Mouse (Mus musculus) intestine, postnatal 0 days (tissue): ENCODE measurements at regions not wholly inside any gene's neighbourhood (a gene's known extent, or its start where the extent isn't known, plus 50 kb on each side); places are given as distances from the start of the nearest gene placed in this dataset.

Source experiments
- ATAC-seq: fragments of 200-750 bp; cut with Nextera tagmentation; 2 replicates; pipeline ENCODE4 v1.8.0; 2017; ENCODE audit warnings: mild to moderate bottlenecking, moderate TSS enrichment, moderate library complexity
- H3K27ac ChIP-seq: fragments of 300-500 bp; sonication (generic); 2 replicates; pipeline ENCODE4 v1.5.1; 2014; ENCODE audit warnings: mild to moderate bottlenecking, low read depth, low read length, moderate library complexity
- H3K27me3 ChIP-seq: fragments of 300-500 bp; sonication (generic); replicated peaks from 2 replicates; pipeline ENCODE4 v1.6.1; 2014; ENCODE audit warnings: low read length, mixed read lengths; ENCODE audit not compliant: control insufficient read depth, insufficient read depth
- H3K36me3 ChIP-seq: fragments of 300-500 bp; sonication (generic); 2 replicates; pipeline ENCODE4 v1.6.1; 2014; ENCODE audit warnings: mild to moderate bottlenecking, moderate library complexity; ENCODE audit not compliant: control insufficient read depth, insufficient read depth
- H3K4me1 ChIP-seq: fragments of 300-500 bp; sonication (generic); replicated peaks from 2 replicates; pipeline ENCODE4 v1.6.1; 2014; ENCODE audit warnings: antibody characterized with exemption, low read length, mixed read lengths; ENCODE audit not compliant: control insufficient read depth, insufficient read depth
- H3K4me2 ChIP-seq: fragments of 300-500 bp; sonication (generic); replicated peaks from 2 replicates; pipeline ENCODE4 v1.6.1; 2014; ENCODE audit warnings: low read depth, mild to moderate bottlenecking, moderate library complexity
- H3K4me3 ChIP-seq: fragments of 300-500 bp; sonication (generic); 2 replicates; pipeline ENCODE4 v1.5.1; 2014; ENCODE audit warnings: low read depth, low read length
- H3K9ac ChIP-seq: fragments of 300-500 bp; sonication (generic); 2 replicates; pipeline ENCODE4 v1.6.1; 2014; ENCODE audit warnings: mild to moderate bottlenecking, low read depth, low read length
- H3K9me3 ChIP-seq: fragments of 300-500 bp; sonication (generic); 2 replicates; pipeline ENCODE4 v1.6.1; 2016; ENCODE audit warnings: mixed run types; ENCODE audit not compliant: control insufficient read depth
- CTCF ChIP-seq: sonication (generic); IDR thresholded peaks from 2 replicates; pipeline ENCODE4 v1.5.1; 2016; ENCODE audit warnings: low read depth, mild to moderate bottlenecking, control low read depth, antibody characterized with exemption, moderate library complexity
- WGBS: fragments of 180-500 bp; shearing (Covaris S2); extraction: QIAGEN DNeasy Blood & Tissue Kit; methylation state at CpG from one replicate; pipeline ENCODE4 v1.1.7; 2014; 5-methylcytosine and 5-hydroxymethylcytosine counted together

- no peaks in the 10 kb centered on the region for H3K9me3 ChIP-seq
- no peak overlapping the region for H3K9ac ChIP-seq
- no peak overlapping the region for H3K27ac ChIP-seq
- H3K4me1 ChIP-seq = no peaks in the 10 kb centered on the region
- no peak for TF ChIP-seq CTCF
- no peak for ATAC-seq
- H3K4me3 ChIP-seq = no peak overlapping the region
- H3K27me3 ChIP-seq = no peaks in the 10 kb centered on the region
- WGBS = 90% methylated on average over 12 of the region's 12 CpGs
- no peaks in the 10 kb centered on the region for H3K36me3 ChIP-seq
- no peak overlapping the region for H3K4me2 ChIP-seq
Observed at GRCm38 (mm10) chr10:96831071-96831470, 214.3 kb downstream of the Btg1 start.

GRCm38 (mm10) chr10:96837230-96837629, 220.4 kb downstream of the Btg1 start:
- WGBS = 85% methylated on average over 7 of the region's 7 CpGs
- no peaks in the 10 kb centered on the region for H3K36me3 ChIP-seq
- H3K27ac ChIP-seq = no peak overlapping the region
- H3K9ac ChIP-seq = no peak overlapping the region
- ATAC-seq = no peak
- no peaks in the 10 kb centered on the region for H3K4me1 ChIP-seq
- no peak overlapping the region for H3K4me2 ChIP-seq
- H3K27me3 ChIP-seq = no peaks in the 10 kb centered on the region
- TF ChIP-seq CTCF = no peak
- H3K9me3 ChIP-seq = no peaks in the 10 kb centered on the region
- no peak overlapping the region for H3K4me3 ChIP-seq

- no peak overlapping the region for H3K4me3 ChIP-seq
- no peak overlapping the region for H3K9ac ChIP-seq
- no peak for ATAC-seq
Observed at GRCm38 (mm10) chr10:96841128-96841527, 224.3 kb downstream of the Btg1 start.

GRCm38 (mm10) chr10:96841956-96842355, 225.2 kb downstream of the Btg1 start:
- H3K9me3 ChIP-seq = no peaks in the 10 kb centered on the region
- ATAC-seq = no peak
- H3K4me1 ChIP-seq = no peaks in the 10 kb centered on the region
- 92% methylated on average over 2 of the region's 2 CpGs for WGBS
- no peaks in the 10 kb centered on the region for H3K36me3 ChIP-seq
- no peak for TF ChIP-seq CTCF
- H3K27me3 ChIP-seq = no peaks in the 10 kb centered on the region
- no peak overlapping the region for H3K4me3 ChIP-seq
- H3K4me2 ChIP-seq = no peak overlapping the region
- H3K27ac ChIP-seq = no peak overlapping the region
- no peak overlapping the region for H3K9ac ChIP-seq

More at GRCm38 (mm10) chr10:96841128-96841527, 224.3 kb downstream of the Btg1 start:
- Histone ChIP-seq H3K4me1 (no peaks in the 10 kb centered on the region), H3K36me3 (no peaks in the 10 kb centered on the region), H3K9me3 (no peaks in the 10 kb centered on the region), H3K4me2 (no peak overlapping the region), H3K27me3 (no peaks in the 10 kb centered on the region), H3K27ac (no peak overlapping the region)
- WGBS = 74% methylated on average over 2 of the region's 2 CpGs
- TF ChIP-seq CTCF = no peak

- Histone ChIP-seq H3K27ac (no peak overlapping the region), H3K4me3 (no peak overlapping the region), H3K9ac (no peak overlapping the region), H3K4me2 (no peak overlapping the region), H3K9me3 (no peaks in the 10 kb centered on the region), H3K4me1 (no peaks in the 10 kb centered on the region), H3K27me3 (no peaks in the 10 kb centered on the region), H3K36me3 (no peaks in the 10 kb centered on the region)
- 73% methylated on average over 4 of the region's 4 CpGs for WGBS
- no peak for ATAC-seq
- TF ChIP-seq CTCF = no peak
Observed at GRCm38 (mm10) chr10:96845906-96846305, 229.1 kb downstream of the Btg1 start.

- no peaks in the 10 kb centered on the region for H3K36me3 ChIP-seq
- H3K27me3 ChIP-seq = no peaks in the 10 kb centered on the region
- H3K4me1 ChIP-seq = no peaks in the 10 kb centered on the region
- H3K27ac ChIP-seq = no peak overlapping the region
- TF ChIP-seq CTCF = no peak
- H3K4me3 ChIP-seq = no peak overlapping the region
- no peaks in the 10 kb centered on the region for H3K9me3 ChIP-seq
- H3K9ac ChIP-seq = no peak overlapping the region
- ATAC-seq = no peak
- 74% methylated on average over 6 of the region's 6 CpGs for WGBS
- no peak overlapping the region for H3K4me2 ChIP-seq
Observed at GRCm38 (mm10) chr10:96847028-96847427, 230.2 kb downstream of the Btg1 start.
